Mouse (Mus musculus): ENCODE measurements around the gene Adgrv1. TPM values are rescaled to one million over a fixed set of nuclear protein-coding genes. Genes with fewer than 3 reads are reported as not detected.

Gene Adgrv1
- total and polyA plus RNA-seq, 2 experiments from 2014 or later: 3.9 to 13.2 TPM

- no peak overlapping the region for H3K4me2 ChIP-seq (ENCODE audit: low read depth, low read length, poor library complexity, severe bottlenecking)
- H3K4me1 ChIP-seq (ENCODE audit: insufficient read depth, low read length): no peaks in the 10 kb centered on the region
- no peaks in the 10 kb centered on the region for H3K9me3 ChIP-seq (ENCODE audit: low read length)
- no peak overlapping the region for H3K9ac ChIP-seq (replicated peaks; ENCODE audit: low read length, poor library complexity, severe bottlenecking)
- no peaks in the 10 kb centered on the region for H3K36me3 ChIP-seq (ENCODE audit: insufficient read depth, low read length)
- H3K27me3 ChIP-seq (ENCODE audit: insufficient read depth, low read length): no peaks in the 10 kb centered on the region
- H3K4me3 ChIP-seq (ENCODE audit: low read depth, low read length): no peak overlapping the region
- ATAC-seq (ENCODE audit: low FRiP score) (no peak), DNase-seq (ENCODE audit: low spot score) (no peak)
- no peak for TF ChIP-seq CTCF (IDR thresholded peaks at IDR 0.05)
- no peak overlapping the region for H3K27ac ChIP-seq (ENCODE audit: low read depth, low read length)
- WGBS: 49% methylated on average over 4 of the region's 4 CpGs
Observed at GRCm38 (mm10) chr13:81449630-81450029, 183.3 kb downstream of the Adgrv1 start.

DNA sequence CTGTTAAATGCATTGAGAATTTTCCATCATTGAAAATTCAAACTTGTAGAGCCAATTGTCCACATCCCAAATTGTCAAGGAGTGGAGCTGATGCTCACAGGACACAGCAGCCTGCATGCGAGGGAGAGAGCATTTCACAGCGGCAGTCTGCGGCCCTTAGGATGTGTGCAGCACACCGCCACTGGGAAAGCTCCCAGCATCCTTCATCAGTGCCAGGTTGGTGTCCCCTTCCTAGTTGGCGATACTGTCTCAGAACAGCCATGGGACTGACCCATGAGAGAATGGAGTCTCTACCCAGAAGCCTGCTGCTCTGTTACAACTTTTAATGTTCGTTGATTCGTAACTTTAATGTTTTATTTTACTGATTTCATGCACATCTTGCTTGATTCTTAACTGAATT lies 183.8 kb downstream of the Adgrv1 start:
- H3K27ac ChIP-seq (ENCODE audit: low read depth, low read length): no peak overlapping the region
- no peak overlapping the region for H3K4me2 ChIP-seq (ENCODE audit: low read depth, low read length, poor library complexity, severe bottlenecking)
- ATAC-seq (ENCODE audit: low FRiP score): no peak
- DNase-seq (ENCODE audit: low spot score): no peak
- H3K27me3 ChIP-seq (ENCODE audit: insufficient read depth, low read length): no peaks in the 10 kb centered on the region
- no peaks in the 10 kb centered on the region for H3K9me3 ChIP-seq (ENCODE audit: low read length)
- H3K4me1 ChIP-seq (ENCODE audit: insufficient read depth, low read length): no peaks in the 10 kb centered on the region
- H3K4me3 ChIP-seq (ENCODE audit: low read depth, low read length): no peak overlapping the region
- no peak for TF ChIP-seq CTCF (IDR thresholded peaks at IDR 0.05)
- no peak overlapping the region for H3K9ac ChIP-seq (replicated peaks; ENCODE audit: low read length, poor library complexity, severe bottlenecking)
- 83% methylated on average over 7 of the region's 7 CpGs for WGBS
- no peaks in the 10 kb centered on the region for H3K36me3 ChIP-seq (ENCODE audit: insufficient read depth, low read length)

DNA sequence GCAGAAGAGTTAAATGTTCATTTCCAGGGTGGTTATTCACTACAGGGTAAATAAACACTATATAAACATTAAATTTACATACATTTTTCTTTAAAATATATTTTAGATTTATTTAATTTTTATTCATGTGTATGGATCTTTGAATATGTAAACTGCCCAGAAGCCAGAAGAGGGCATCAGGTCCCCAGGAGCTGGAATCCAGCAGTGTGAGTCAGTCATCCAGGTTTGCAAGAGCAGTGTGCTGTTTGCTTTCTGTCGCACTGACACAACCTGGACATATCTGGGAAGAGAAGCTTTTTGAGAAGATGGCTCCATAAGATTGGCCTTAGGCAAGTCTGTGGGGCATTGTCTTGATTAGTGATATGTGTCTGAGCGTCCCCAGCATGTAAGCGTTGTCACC lies 191.5 kb downstream of the Adgrv1 start:
- H3K4me3 ChIP-seq (ENCODE audit: low read depth, low read length): no peak overlapping the region
- no peak overlapping the region for H3K27ac ChIP-seq (ENCODE audit: low read depth, low read length)
- TF ChIP-seq CTCF (IDR thresholded peaks at IDR 0.05): peak; percentile 62
- no peak overlapping the region for H3K4me2 ChIP-seq (ENCODE audit: low read depth, low read length, poor library complexity, severe bottlenecking)
- H3K36me3 ChIP-seq (ENCODE audit: insufficient read depth, low read length): no peaks in the 10 kb centered on the region
- DNase-seq (ENCODE audit: low spot score): peak; percentile 48
- 90% methylated on average over 3 of the region's 3 CpGs for WGBS
- no peaks in the 10 kb centered on the region; the same call in 1 of the 2 replicates for H3K4me1 ChIP-seq (ENCODE audit: insufficient read depth, low read length)
- no peaks in the 10 kb centered on the region for H3K9me3 ChIP-seq (ENCODE audit: low read length)
- no peak for ATAC-seq (ENCODE audit: low FRiP score)
- no peak overlapping the region for H3K9ac ChIP-seq (replicated peaks; ENCODE audit: low read length, poor library complexity, severe bottlenecking)
- H3K27me3 ChIP-seq (ENCODE audit: insufficient read depth, low read length): no peaks in the 10 kb centered on the region

DNA sequence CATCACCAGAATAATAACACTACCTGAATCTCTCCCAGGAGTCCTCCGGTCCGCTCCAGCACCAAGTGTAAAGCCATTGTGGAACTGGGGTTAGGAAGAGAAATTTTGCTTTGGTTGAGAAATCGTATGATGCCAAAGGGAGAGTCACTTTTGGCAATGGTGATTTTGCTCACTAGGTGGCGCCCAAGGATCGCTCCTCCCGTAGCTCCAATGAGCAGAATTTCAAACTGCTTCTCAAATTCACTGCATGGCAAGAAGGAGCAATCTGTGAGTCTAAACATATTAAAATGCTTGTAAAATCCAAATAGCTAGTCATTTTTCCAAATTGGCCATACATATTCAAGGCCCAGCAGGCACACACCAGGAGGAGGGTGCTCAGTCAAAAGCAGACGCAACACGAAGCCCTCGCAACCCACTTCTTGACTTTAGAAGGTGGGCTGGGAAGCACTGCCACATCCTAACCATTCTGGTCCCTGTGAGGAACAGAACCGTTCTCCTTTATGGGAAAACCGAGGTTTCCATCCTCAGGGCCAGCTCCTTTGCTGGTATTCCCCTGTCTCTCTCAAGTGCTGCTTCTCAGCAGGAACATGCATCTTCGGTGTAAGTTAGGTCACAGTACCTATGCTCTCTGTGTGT lies 193.4 kb downstream of the Adgrv1 start:
- peak; percentile 64; the same call in 1 of the 2 replicates for ATAC-seq (ENCODE audit: low FRiP score)

DNA sequence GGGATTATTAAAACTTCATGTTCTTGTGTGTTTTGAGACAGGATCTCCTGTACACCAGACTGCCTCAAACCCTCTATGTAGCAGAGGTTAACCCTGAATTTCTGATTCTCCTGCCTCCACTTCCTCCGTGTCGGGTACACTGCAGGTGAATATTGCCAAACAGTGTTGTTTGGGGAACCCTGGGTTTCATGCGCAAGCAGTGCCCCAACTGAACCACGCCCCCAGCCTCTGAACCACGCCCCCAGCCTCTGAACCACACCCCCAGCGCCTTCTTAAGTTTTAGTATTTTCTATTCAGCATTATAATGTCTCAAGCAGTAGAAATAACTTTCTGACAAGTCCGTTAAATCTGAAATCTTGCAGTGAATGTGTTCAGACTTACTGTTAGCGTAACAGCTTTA lies 195.9 kb downstream of the Adgrv1 start:
- TF ChIP-seq CTCF (IDR thresholded peaks at IDR 0.05): no peak
- Histone ChIP-seq H3K27ac (ENCODE audit: low read depth, low read length) (no peak overlapping the region), H3K9ac (replicated peaks; ENCODE audit: low read length, poor library complexity, severe bottlenecking) (no peak overlapping the region), H3K4me1 (ENCODE audit: insufficient read depth, low read length) (no peaks in the 10 kb centered on the region; the same call in 1 of the 2 replicates), H3K36me3 (ENCODE audit: insufficient read depth, low read length) (no peaks in the 10 kb centered on the region), H3K27me3 (ENCODE audit: insufficient read depth, low read length) (no peaks in the 10 kb centered on the region), H3K4me2 (ENCODE audit: low read depth, low read length, poor library complexity, severe bottlenecking) (no peak overlapping the region), H3K9me3 (ENCODE audit: low read length) (no peaks in the 10 kb centered on the region), H3K4me3 (ENCODE audit: low read depth, low read length) (no peak overlapping the region)
- 78% methylated on average over 8 of the region's 8 CpGs for WGBS
- no peak for ATAC-seq (ENCODE audit: low FRiP score)
- DNase-seq (ENCODE audit: low spot score): no peak

More for the DNA sequence above, 193.4 kb downstream of the Adgrv1 start:
- TF ChIP-seq CTCF (IDR thresholded peaks at IDR 0.05): peak; percentile 97
- H3K9me3 ChIP-seq (ENCODE audit: low read length): no peaks in the 10 kb centered on the region
- WGBS: 45% methylated on average over 12 of the region's 12 CpGs
- no peak overlapping the region for H3K4me2 ChIP-seq (ENCODE audit: low read depth, low read length, poor library complexity, severe bottlenecking)
- H3K4me1 ChIP-seq (ENCODE audit: insufficient read depth, low read length): no peaks in the 10 kb centered on the region; the same call in 1 of the 2 replicates
- DNase-seq (ENCODE audit: low spot score): peak; percentile 83
- H3K27me3 ChIP-seq (ENCODE audit: insufficient read depth, low read length): no peaks in the 10 kb centered on the region
- no peak overlapping the region for H3K4me3 ChIP-seq (ENCODE audit: low read depth, low read length)
- no peak overlapping the region for H3K27ac ChIP-seq (ENCODE audit: low read depth, low read length)
- no peak overlapping the region for H3K9ac ChIP-seq (replicated peaks; ENCODE audit: low read length, poor library complexity, severe bottlenecking)
- H3K36me3 ChIP-seq (ENCODE audit: insufficient read depth, low read length): no peaks in the 10 kb centered on the region

DNA sequence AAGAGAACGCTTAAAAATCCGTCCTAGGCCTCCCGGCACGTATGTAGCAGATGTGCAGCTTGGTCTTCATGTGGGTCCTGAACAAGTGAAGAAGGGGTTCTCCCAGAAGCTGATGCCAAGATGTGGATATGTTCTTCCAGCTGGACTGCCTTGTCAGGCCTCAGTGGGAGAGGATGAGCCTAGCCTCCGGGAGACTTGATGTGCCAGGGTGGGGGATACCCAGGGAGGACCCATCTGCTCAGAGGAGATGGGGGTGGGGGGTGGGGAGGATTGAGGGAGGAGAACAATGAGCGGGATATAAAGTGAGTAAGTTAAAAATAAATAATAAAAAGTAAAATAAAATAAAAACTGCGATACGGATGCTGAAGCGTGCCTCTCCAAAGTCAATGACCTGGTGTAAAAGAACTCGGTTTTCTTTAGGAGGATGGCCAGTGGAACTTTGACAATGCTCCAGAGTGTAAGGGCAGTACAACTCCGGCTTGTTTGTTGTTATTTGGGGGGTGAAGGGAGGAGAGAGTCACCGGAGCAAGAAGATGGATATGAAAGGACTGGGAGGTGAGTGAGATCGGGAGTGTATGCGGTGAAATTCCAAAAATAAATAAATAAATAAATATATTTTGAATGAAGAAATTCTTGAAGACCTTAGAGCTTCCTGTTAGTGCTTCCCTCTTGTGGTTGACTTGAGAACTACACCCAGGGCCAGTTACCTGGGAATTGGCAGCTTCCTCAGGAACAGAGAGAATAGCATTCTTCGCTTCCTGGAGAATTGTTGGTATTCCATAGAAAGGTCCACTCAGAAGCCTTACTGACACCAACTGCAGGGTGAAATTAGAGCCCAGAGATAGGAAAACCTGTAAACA lies 205.8 kb downstream of the Adgrv1 start:
- no peaks in the 10 kb centered on the region for H3K27me3 ChIP-seq (ENCODE audit: insufficient read depth, low read length)
- no peak overlapping the region for H3K4me3 ChIP-seq (ENCODE audit: low read depth, low read length)
- no peak overlapping the region for H3K27ac ChIP-seq (ENCODE audit: low read depth, low read length)
- no peaks in the 10 kb centered on the region for H3K4me1 ChIP-seq (ENCODE audit: insufficient read depth, low read length)
- 0 out of 2 replicates have a peak, but pooled peaks have one; percentile 54 for ATAC-seq (ENCODE audit: low FRiP score)
- H3K36me3 ChIP-seq (ENCODE audit: insufficient read depth, low read length): no peaks in the 10 kb centered on the region
- no peak overlapping the region for H3K9ac ChIP-seq (replicated peaks; ENCODE audit: low read length, poor library complexity, severe bottlenecking)
- no peaks in the 10 kb centered on the region for H3K9me3 ChIP-seq (ENCODE audit: low read length)
- no peak overlapping the region for H3K4me2 ChIP-seq (ENCODE audit: low read depth, low read length, poor library complexity, severe bottlenecking)
- peak; percentile 84 for TF ChIP-seq CTCF (IDR thresholded peaks at IDR 0.05)
- 79% methylated on average over 15 of the region's 15 CpGs for WGBS
- DNase-seq (ENCODE audit: low spot score): peak; percentile 66
